Mouse (Mus musculus) lung, postnatal 14 days (tissue): ENCODE results near the gene Dohh.

Experiments
- DNase-seq: peaks from one replicate; pipeline ENCODE4 v3.0.0; 2021

The Dohh gene

DNA sequence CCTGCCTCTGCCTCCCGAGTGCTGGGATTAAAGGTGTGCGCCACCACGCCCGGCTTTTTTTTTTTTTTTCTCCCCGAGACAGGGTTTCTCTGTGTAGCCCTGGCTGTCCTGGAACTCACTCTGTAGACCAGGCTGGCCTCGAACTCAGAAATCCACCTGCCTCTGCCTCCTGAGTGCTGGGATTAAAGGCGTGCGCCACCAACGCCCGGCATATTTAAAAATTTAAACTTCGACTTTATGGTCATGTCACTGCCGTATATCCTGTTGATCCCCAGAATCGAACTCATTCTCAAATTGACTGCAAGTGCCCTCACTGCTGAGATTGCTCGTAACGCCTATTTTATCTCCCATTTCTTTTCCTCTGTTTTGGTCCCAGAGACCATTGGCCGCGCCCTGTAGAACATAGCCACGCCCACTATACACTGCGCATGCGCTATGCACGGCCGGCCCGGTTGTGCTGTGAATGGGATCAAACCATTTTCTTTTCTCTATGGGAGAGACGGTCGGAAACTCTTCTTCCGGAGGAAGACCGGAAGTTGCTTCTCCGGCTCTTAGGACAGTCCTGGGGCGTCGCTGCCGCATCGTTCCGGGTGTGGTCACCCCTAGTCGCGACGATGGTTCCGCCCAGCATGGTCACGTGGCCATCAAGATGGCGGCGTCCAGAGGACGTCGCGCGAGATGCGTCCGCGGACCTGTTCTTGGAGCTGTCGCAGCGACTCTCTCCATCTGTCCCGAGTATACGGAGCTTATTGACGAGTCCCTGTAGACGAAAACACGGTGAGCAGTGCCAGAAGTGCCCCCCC, at the start of gene Dohh, which contains the start of gene Gm48551:
Gene Dohh, plus strand, starts transcription at position 627 of the 803 bp plus-strand sequence.
Gene Gm48551, plus strand, starts transcription at position 665 of the 803 bp plus-strand sequence.
- peak; percentile 100 for DNase-seq

DNA sequence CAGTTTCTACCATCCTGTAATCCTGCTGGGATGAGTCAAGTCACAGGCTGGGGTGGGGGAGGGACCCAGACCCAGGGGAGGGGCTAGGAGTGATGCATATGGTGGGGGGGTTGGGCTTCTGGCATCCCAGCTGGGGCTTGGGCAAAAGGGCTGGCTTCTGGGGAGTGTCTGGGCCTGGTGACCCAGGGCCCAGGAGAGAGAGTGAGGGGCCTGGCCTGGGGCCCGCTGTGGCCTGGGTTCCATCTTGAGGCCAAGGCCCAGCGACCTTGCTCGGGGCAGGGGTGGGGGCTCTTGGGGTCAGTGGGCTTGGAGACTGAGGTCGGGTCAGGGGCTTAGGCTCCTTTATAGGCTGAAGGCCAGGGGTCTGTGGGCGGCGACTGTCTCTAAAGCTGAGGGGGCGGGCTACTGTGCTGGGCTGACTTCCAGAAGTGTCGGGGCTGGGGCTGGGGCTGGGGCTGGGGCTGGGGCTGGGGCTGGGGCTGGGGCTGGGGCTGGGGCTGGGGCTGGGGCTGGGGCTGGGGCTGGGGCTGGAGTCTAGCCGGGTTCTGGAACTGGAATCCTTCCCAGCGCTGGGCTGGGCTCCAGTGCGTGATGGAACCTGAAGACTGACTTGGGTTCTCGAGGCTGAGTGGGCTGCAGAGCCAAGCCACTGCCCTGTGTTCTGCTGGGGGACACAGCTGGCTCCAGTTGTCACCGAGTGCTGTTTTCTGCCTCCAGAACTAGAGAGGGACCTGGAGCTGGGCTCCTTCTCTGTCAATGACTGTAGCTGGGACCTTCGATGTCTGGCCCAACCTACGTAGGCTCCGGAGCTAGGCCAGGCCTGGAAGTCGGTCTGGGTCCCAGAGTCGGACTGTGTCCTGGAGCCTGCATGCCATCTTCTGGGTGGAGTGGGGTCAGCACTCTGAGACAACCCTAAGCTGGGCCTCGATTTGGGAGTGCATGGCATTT, 48.6 kb upstream of the Dohh start:
- peak; percentile 55 for DNase-seq

DNA sequence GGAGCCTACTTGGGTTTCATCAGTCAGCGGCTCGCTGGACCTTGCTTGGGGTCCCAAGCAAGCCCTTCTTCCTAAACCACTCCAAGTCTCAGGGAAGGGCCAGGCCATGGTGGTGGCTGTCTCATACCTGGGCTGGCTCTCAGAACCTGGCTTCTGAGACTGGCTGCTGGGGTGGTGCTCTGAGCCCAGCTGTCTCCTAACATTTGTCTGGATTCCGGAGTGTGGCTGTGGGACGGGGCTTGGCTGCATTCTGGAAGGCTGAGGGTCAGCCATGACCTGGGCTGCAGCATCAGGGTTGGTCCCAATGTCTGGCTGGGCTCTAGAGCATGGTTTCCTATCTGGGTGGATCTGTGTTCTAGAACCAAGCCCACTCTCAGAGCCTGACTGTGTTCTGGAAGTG, 47.7 kb upstream of the Dohh start:
- DNase-seq = no peak

DNA sequence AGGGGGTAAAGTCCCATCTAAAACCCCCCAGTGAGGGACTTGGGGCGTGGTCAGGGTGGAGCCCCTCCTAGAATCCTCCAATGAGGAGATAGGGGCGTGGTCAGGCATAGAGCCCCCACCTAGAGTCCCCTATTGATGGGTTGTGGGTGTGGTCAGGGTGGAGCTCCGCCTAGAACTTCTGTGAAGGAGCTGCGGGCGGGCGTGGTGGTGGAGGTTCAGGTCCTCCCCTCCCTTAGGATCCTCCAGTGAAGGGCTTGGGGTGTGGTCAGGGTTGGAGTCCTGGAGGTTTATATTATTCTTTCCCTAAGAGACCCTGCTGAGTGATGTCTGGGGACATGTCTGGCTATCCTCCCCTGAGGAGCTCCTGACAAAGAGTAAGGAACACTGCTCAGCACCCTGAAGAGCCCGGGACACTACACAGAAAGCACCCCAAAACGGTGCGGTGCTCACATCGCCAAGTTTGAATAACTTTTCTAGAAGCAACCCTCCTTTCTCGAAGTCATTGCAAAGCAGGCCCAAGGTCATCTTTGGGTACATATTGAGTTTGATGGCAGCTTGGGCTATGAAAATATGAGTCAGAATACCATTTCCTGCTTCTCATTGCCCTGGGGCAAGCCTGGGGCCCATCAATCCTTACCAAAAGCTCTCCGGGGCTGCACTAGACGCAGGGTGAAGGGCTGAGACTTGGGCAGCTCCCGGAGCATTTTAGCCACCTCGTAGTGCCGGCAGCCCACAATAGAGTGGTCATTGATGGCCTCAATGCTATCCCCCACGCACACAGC, 43.5 kb upstream of the Dohh start:
- DNase-seq = no peak

DNA sequence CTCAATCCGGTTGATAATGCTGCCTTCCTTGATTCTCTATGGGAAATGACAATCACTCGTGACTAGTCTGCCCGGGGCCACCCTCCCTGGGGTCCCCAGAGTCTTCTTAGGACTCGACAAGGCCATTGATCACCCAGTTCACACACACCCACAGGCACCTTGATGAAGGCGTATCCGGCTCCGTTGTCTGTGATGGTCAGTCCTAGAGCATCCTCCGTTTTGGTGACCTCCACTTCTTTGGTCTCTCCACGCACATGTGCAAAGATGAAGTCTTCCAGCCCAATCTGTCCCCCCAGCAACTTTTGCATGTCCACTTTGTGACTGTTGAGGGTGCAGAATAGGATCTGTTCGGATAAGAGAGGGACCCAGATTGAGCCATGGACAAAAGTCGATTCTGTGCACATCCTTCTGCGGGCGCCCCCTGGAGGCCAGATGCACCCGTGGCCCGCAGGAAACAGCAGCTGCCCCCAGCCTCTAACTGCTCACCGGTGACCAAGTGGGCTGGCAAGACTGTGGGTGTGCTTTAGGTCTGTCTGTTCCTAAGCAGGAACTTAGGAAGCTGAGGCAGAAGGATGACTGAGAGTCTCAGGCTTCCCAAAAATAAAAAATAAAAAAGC, 42.8 kb upstream of the Dohh start:
- peak; percentile 87 for DNase-seq

DNA sequence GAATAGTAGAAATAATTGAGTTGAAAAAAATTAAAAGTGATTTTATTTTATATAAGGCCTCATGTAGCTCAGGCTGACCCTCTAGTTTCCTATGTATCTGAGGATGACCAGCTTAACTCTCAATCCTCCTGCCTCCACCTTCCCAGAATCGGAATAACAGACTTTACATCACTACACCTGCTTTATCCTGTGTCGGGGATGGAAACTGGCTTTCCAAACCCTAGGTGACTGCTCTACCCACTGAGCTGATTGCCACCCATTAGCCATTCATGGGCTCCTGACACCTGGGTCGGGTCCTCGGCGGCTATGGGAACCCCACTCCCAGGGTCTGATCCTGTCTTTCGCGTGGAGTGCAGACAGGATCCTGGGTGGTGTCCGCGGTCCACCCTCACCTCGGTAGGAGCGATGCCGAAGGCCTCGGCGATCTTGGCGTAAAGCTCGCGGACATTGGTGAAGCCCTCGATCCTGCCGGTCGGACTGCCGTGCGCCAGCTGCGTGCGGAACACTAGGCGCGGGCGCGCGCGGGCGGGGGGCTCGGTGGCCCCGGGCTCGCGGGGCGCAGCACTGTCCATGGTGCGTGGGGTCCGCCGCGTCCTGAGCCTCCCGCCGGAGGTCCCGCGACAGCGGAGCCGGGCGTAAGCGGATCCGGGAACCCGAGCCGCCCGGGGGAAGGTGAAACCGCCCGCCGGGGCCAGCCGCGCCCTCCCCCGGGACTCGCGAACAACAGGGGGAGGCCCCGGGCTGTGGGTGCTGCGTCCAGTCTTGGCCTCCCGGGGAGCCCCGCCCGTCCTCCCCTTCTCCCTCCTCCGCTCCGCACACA, 41.3 kb upstream of the Dohh start, which contains the start of gene Gipc3:
Gene Gipc3, minus strand, starts transcription at position 581 of the 820 bp plus-strand sequence.
- peak; percentile 49 for DNase-seq

DNA sequence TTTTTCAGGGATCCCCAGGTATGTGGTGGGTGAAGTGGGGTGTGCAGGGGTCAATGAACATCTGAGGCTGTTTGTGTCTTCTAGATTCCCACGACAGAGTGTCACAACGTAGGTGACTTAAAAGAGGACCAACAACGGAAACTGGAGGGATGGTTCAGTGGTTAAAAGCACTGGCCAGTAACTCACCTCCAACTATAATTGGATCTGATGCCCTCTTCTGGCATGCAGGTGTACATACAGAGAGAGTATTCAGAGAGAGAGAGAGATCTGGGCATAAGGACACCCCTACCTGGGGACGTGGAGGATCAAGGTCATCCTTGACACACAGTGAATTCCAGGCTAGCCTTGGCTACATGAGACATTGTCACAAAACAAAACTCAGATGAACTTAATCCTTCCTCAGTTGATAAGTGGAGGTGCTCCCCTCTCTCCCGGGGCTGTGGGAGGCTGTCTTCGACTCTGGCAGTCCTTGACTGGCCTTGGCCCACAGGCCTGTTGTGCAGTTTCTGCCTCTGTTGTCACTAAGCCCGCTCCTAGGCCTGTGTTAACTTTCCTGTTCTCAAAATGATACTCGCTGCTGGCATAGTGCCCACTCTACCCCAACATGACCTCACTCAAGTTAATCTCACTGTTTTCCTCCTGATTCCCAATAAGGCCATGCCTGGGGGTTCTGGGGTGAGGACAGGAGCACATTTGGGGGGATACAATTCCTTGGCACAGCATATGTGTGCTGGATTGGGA, 39.6 kb upstream of the Dohh start:
- DNase-seq = no peak

DNA sequence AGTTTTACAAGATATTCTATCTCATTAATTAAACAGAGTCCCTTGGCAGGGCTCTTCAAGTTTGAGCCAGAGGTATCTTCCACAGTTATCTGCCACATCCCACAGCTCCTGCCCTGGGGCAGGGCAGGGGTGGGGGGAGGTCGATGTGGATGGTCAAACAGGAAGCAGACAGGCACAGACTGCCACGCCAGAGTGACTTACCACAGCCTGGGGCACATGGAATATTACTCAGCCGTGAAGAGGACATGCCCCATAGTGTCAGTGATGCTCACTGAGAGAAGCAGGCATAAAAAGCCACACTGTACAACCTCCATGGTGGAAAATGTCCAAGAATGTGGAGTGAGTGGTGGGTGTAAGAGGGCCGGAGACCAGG, 39.1 kb upstream of the Dohh start:
- DNase-seq = no peak

DNA sequence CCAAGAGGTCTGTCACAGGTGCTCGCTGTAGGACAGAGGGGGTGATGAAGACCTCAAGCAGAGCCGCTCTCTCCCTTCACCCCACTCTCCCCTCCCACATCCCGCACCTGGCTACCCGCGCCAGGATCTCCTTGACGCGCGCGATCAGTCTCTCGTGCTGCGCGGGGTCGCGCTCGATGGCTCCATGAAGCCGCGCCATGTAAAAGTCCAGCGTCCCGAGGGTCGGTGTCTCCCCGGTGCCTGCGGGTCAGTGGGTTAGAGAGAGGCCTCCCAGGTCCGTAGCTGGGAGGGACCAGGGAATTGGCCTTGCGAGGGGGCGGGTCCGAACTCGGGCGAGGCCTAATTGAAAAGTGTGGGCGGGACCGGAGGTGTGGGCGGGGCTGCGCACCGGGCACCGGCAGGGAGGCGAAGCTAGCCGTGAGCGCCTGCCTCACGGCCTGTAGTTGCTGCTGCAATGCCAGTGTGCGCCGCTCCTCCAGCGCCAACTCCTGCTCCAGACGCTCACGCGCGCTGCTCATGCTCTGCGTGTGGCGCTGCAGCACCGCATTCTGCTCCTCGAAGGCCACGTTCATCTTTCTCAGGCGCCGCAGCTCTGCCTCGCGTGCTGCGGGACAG, 37.7 kb upstream of the Dohh start:
- peak; percentile 71 for DNase-seq

DNA sequence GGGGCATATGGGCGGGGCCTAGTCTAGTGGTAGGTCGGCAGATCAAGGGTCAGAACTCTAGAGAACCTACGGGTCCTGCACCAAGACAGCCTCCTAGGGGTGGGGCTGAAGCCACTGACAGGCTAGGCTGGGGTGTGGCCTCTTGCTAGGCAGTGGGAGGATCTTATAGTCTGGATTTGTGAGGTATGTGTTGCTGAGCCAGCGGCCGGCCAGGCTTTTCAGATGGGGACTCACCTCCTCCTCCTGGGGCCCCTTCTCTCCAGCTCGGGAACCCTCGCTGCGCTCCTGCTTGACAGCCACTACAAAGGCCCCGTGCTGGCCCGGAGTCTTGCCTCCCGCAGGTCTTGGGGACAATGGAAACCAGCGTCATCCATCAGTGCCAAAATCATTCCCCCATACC, 35.1 kb upstream of the Dohh start:
- DNase-seq = no peak

DNA sequence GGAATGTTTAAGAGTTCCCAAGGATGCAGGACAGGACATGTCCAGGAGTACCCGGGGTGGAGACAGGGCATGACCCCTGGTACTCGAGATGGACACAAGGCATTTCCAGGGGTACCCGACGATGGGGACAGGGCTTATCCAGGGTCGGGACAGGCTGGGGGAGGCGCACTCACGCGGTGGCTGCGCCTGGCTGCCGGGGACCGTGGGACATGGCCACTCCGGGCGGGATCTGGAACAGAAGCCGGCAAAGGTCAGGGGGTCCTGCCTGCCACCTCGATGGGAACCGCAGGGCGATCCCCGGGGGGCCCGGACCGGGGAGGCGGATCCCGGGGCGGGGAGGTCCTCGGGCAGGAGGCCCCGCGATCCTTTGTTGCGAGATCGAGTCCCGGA, 34.3 kb upstream of the Dohh start:
- DNase-seq = no peak

DNA sequence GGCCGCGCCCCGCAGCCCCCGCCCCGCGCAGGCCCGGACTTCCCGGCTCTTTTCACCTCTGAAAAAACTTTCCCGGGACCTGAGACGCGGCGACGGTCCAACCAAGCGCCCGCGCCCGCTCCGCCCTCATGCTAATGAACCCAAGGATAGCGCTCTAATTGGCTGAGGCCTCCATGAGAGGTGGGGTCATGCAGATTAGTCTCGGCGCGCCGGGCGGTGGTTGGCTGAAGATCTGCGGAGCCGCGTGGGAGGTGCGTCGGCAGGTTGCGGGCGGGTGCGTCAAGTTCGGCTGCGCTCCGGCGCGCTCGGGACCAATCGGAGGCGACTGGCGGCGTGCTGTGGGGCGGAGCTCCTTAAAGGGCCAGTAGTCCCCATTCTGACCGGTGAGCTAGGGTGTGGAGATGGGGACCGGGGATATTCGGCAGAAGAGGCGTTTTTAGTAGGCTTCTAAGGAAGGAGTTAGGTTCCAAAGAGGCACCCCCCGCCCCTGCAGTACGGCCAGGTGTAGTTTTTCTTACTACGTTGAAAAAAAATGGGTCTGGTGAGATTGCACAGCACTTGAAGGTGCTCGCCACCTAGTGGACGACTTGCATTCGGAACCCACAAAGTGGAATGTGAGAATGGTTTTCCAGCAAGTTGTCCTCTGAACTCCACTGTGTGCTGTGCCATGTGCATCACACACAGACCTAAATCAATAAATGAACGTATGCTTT, 33.7 kb upstream of the Dohh start, which contains the start of gene Hmg20b:
Gene Hmg20b, minus strand, starts transcription at position 130 of the 713 bp plus-strand sequence.
- peak; percentile 99 for DNase-seq

DNA sequence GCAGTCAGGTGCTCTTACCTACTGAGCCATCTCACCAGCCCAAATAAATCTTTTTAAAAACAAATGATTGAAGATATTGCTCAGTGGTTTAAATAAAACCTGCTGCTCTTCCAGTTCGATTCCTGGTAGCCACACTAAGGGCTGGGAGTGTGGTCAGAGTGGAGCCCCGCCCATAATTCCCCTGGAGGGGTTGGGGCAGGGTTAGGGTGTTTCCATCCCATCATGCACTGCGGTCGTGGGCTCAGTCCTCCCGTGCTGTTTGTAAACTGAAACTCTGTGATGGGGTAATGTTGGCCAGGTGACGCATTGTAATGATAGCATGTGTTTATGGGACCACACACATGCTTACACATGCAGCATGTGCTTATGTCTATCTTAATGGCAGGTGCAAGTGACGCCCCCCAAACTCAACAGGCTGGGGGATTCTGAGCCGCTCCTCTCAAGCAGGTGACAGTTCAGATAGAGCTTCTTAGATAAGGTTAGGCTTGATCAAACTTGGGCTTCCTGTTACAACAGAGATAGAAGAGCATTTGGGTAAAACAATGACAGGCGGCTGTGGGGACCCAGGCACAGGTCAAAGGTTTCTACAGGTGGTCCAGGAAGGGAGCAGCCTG, 32.4 kb upstream of the Dohh start:
- no peak for DNase-seq

DNA sequence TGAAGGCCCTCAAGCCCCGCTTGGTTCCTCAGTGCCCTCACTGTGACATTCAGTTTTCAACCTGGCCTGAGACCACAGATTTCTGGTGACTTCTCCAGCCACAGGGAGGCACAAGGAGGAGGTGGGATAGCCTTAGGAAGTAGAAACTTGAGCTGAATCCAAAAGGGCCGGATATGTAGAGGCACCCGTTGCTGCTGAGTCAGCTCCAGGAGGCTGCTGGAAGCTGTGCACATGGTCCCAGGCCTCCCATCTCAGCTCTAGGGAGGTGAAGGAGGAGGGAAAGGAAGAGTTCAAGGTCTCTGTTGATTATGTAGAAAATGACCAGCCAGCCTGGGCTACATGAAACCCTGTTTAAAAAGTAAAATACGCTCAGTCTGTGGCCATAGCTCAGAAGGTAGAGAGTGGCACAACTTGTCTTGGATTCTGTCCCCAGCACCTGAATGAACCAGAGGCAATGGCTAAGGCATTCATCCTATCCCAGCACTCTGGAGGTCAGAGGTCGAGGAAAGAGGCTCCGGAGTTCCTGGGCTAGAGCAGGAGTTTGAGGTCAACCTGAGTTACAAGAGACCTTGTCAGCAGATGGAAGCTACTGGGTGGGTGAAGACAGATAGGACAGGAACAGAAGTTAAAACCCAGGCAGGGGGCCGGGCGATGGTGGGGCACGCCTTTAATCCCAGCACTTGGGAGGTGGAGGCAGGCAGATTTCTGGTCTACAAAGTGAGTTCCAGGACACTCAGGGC, 29.3 kb upstream of the Dohh start:
- no peak for DNase-seq

DNA sequence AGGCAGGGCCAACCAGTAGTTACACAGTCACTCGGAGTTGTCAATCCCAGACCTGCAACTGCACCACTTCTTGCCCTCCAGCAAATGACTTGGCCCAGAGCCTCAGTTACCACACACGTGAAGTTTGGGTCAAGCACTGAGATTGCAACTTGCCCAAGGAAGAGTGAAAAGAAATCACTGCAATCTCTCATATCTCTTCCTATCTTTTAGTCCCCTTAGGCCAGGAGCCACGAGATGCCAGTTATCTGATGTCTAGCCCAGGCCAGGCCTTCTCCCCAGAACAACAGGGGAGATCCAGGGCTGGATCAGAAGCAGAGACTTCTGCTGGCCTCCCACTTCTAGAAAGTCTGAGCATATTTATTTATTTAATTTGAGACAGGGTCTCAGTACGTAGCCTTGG, 28.7 kb upstream of the Dohh start:
- no peak for DNase-seq

DNA sequence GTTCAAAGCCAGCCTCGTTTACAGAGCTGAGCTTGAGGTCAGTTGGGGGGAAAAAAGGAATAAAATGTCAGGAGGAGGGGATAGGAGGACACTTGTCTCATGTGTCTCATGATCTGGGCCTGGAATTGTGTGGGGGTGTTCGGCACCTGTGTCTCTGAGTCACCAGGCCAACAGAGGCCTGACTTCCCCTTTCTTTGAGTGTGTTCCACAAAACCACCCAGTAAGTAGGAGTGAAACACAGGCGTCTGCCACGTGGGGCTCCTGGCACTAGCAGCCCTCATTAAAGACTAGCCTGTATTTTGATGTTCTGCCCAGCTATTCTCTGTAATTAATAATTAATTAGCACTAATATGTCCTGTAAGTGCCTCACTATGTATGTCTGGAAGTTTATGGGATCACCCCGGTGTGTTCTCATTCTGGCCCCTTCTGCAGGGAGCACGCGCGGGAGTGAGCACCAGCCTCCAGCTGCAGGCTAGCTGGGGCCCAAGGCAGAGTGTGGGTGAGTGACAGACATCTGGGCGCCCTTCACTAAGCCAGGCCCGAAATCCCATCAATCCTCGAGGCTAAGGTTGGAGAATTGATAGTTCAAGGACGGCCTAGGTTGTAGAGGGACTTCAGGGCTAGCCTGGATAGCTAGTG, 27.8 kb upstream of the Dohh start:
- no peak for DNase-seq

DNA sequence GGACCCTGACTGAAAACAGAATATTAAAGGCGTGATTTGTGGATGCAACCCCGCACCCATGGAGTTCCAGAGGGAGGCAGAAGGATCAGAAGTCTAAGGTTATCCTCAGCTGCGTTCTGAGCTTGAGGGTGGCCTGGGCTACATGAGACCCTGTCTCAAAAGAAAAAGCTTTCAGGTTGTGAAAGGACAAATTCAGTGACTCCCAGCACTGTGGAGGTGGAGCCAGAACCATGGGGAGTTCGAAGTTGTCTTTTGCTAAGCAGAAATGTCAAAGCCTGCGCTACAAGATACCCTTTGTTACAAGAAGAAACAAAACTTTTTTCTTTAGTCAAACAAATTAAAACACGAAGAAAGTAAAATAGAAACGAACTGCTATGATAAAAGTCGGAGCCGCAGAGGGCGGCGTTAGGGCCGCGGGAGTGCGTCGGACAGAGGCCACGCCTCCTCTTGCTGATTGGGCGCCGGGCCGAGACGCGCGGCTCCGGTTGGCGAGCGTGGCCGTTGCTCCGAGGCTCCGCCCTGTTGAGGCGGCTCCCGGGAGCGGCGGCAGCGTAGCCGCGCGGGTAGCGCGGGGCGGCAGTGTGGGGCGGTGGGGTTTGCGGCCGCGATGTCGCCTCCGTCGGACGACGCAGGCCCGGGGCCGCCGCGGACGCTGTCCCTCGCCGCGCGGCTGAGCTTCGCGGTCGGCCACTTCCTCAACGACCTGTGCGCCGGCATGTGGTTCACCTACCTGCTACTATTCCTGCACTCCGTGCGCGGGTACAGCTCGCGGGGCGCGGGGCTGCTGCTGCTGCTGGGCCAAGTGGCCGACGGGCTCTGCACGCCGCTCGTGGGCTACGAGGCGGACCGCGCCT, 27.0 kb upstream of the Dohh start, which contains the start of gene Mfsd12:
Gene Mfsd12, plus strand, starts transcription at position 501 of the 854 bp plus-strand sequence.
- peak; percentile 93 for DNase-seq
